ENCODE assay signal across 8 mouse cellular contexts in the genomic region with DNA sequence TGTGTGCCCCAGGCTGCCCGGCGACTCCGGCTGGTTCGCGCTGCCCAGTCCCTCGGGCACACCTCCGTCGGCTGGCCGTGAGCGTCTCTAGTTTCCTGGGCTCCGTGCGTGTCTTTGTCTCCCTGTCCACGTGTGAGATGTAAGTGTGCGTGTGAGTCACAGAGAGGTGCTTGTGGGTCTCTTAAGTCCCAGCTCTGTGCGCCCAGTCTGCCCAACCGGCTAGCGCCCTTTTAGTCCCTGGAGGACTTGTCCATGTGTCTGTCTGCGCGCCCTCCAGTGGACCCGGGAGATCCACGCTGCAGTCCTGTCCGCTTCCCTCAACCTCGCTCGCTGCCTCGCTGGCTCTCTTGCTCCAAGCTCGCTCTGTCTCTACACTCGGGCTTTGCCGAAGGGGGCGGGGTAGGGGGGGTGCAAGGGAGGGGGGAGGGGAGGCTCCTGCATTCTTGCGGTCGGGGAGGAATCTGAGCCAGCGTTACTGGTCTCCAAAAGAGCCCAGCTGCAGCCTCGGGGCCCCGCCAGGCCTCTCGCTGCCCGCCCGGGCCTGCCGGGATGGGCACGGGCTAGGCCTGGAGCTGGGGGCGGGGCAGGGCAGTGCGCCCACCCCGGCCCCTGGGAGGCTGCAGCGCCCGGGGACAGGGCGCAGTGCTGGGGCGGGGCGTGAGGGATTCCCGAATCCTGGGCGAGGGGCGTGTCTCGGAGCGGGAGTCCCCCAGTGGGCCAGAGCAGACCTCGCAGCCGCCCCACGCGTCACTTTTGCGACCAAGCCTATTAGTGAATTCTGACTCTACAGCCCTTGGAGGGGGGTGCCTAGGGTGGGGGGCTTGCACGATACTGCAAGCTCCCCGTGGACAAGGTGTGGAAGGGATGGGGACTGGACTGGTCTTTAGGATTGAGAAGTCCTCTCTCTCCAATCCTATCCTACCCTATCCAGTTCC. TPM values are rescaled to one million over a fixed set of nuclear protein-coding genes. Genes with fewer than 3 reads are reported as not detected.
DNase-seq lines count a peak whose midpoint lies in the region; ATAC-seq and TF ChIP-seq lines count a peak whose summit lies in the region.

No protein-coding gene starts in this region.

- ATAC-seq in forebrain, embryonic 15.5 days (replicated peaks): peak; percentile 82
- peak; percentile 71 for ATAC-seq in hindbrain, embryonic 12.5 days (ENCODE audit: low FRiP score)
- ATAC-seq in limb, embryonic 12.5 days (ENCODE audit: insufficient number of reproducible peaks, insufficient read depth, low FRiP score, low TSS enrichment, low read depth): peak; percentile 71
- peak; percentile 83 for ATAC-seq in midbrain, embryonic 12.5 days (ENCODE audit: low FRiP score, low read depth)
- peak; percentile 67 for ATAC-seq in stomach, postnatal 0 days (ENCODE audit: low FRiP score, low TSS enrichment)

- H3K9ac ChIP-seq in forebrain, embryonic 15.5 days (replicated peaks): peak overlapping the region; percentile 41
- peak overlapping the region; percentile 64 for H3K9ac ChIP-seq in hindbrain, embryonic 12.5 days
- peak overlapping the region; percentile 66 for H3K9ac ChIP-seq in limb, embryonic 12.5 days (replicated peaks)
- peak overlapping the region; percentile 61 for H3K9ac ChIP-seq in midbrain, embryonic 12.5 days (replicated peaks)
- H3K9ac ChIP-seq in stomach, postnatal 0 days (ENCODE audit: low read length): peak overlapping the region; percentile 62

- peaks cover 17% of the 10 kb centered on the region; the same call in 1 of the 2 replicates for H3K36me3 ChIP-seq in forebrain, embryonic 15.5 days
- H3K36me3 ChIP-seq in hindbrain, embryonic 12.5 days: 0 out of 2 replicates have a peak, but pooled peaks cover 4% of the 10 kb centered on the region
- H3K36me3 ChIP-seq in limb, embryonic 12.5 days: peaks cover 37% of the 10 kb centered on the region
- H3K36me3 ChIP-seq in midbrain, embryonic 12.5 days: peaks cover under 1% of the 10 kb centered on the region; the same call in 1 of the 2 replicates
- peaks cover 3% of the 10 kb centered on the region for H3K36me3 ChIP-seq in stomach, postnatal 0 days (ENCODE audit: control insufficient read depth, insufficient read depth, low read length)

- TF ChIP-seq CTCF in stomach, postnatal 0 days (IDR thresholded peaks at IDR 0.05; ENCODE audit: low read depth): peak; percentile 75

- TF ChIP-seq EP300 in stomach, postnatal 0 days (optimal IDR thresholded peaks at IDR 0.05): no peak

- H3K4me3 ChIP-seq in forebrain, embryonic 15.5 days: peak overlapping the region; percentile 45
- H3K4me3 ChIP-seq in hindbrain, embryonic 12.5 days: peak overlapping the region; percentile 38
- H3K4me3 ChIP-seq in limb, embryonic 12.5 days (replicated peaks): peak overlapping the region; percentile 49
- peak overlapping the region; percentile 43 for H3K4me3 ChIP-seq in midbrain, embryonic 12.5 days
- peak overlapping the region; percentile 40 for H3K4me3 ChIP-seq in stomach, postnatal 0 days (ENCODE audit: low read depth, low read length)

- H3K27ac ChIP-seq in forebrain, embryonic 15.5 days (replicated peaks): peak overlapping the region; percentile 89
- peak overlapping the region; percentile 95 for H3K27ac ChIP-seq in hindbrain, embryonic 12.5 days
- H3K27ac ChIP-seq in limb, embryonic 12.5 days: peak overlapping the region; percentile 98
- H3K27ac ChIP-seq in midbrain, embryonic 12.5 days (replicated peaks): peak overlapping the region; percentile 91
- peak overlapping the region; percentile 95 for H3K27ac ChIP-seq in stomach, postnatal 0 days (replicated peaks)

- WGBS in forebrain, embryonic 15.5 days: under 1% methylated on average over 59 of the region's 59 CpGs
- WGBS in hindbrain, embryonic 12.5 days: under 1% methylated on average over 58 of the region's 59 CpGs
- WGBS in limb, embryonic 12.5 days: under 1% methylated on average over 56 of the region's 59 CpGs
- under 1% methylated on average over 59 of the region's 59 CpGs for WGBS in midbrain, embryonic 12.5 days
- WGBS in stomach, postnatal 0 days: 2% methylated on average over 55 of the region's 59 CpGs

- no peaks in the 10 kb centered on the region for H3K9me3 ChIP-seq in forebrain, embryonic 15.5 days
- H3K9me3 ChIP-seq in hindbrain, embryonic 12.5 days (replicated peaks): no peaks in the 10 kb centered on the region
- no peaks in the 10 kb centered on the region for H3K9me3 ChIP-seq in limb, embryonic 12.5 days
- H3K9me3 ChIP-seq in midbrain, embryonic 12.5 days: no peaks in the 10 kb centered on the region
- H3K9me3 ChIP-seq in stomach, postnatal 0 days (ENCODE audit: control insufficient read depth, low read length): no peaks in the 10 kb centered on the region

- H3K4me2 ChIP-seq in forebrain, embryonic 15.5 days (replicated peaks): peak overlapping the region; percentile 86
- H3K4me2 ChIP-seq in hindbrain, embryonic 12.5 days (replicated peaks): peak overlapping the region; percentile 76
- H3K4me2 ChIP-seq in limb, embryonic 12.5 days: peak overlapping the region; percentile 89
- peak overlapping the region; percentile 81 for H3K4me2 ChIP-seq in midbrain, embryonic 12.5 days (replicated peaks)
- H3K4me2 ChIP-seq in stomach, postnatal 0 days (replicated peaks; ENCODE audit: low read depth): peak overlapping the region; percentile 69

- DNase-seq in heart, adult 11 months: peak; percentile 98
- no peak for DNase-seq in heart, adult 8-10 months (ENCODE audit: low spot score)
- peak; percentile 88 for DNase-seq in brain, adult 2 months (ENCODE audit: low read depth, low spot score)
- peak; percentile 88 for DNase-seq in stomach, postnatal 0 days (ENCODE audit: low spot score)

- no peaks in the 10 kb centered on the region for H3K27me3 ChIP-seq in forebrain, embryonic 15.5 days
- peaks cover 5% of the 10 kb centered on the region; the same call in 1 of the 2 replicates for H3K27me3 ChIP-seq in hindbrain, embryonic 12.5 days
- H3K27me3 ChIP-seq in limb, embryonic 12.5 days: no peaks in the 10 kb centered on the region
- peaks cover 17% of the 10 kb centered on the region for H3K27me3 ChIP-seq in midbrain, embryonic 12.5 days
- H3K27me3 ChIP-seq in stomach, postnatal 0 days (ENCODE audit: control insufficient read depth, insufficient read depth, low read length): no peaks in the 10 kb centered on the region

- H3K4me1 ChIP-seq in forebrain, embryonic 15.5 days: peaks cover 80% of the 10 kb centered on the region
- peaks cover 76% of the 10 kb centered on the region for H3K4me1 ChIP-seq in hindbrain, embryonic 12.5 days
- peaks cover 83% of the 10 kb centered on the region for H3K4me1 ChIP-seq in limb, embryonic 12.5 days (replicated peaks)
- peaks cover 76% of the 10 kb centered on the region for H3K4me1 ChIP-seq in midbrain, embryonic 12.5 days
- peaks cover 41% of the 10 kb centered on the region for H3K4me1 ChIP-seq in stomach, postnatal 0 days (replicated peaks; ENCODE audit: control insufficient read depth, insufficient read depth)

RNA-seq across cellular contexts. Expression of a gene that starts 16.1 kb away (rescaled TPM):
- 10 to 100 TPM; 51.6 to 56.9 (median 53.9) TPM for total RNA-seq in heart, adult 8-10 months (2022)
- polyA plus RNA-seq in forebrain, embryonic 15.5 days (2015; fragmentation: Nextera tagmentation; extraction: Ambion mirVana): 13.6 and 14.4 TPM in 2 replicates
- polyA plus RNA-seq in hindbrain, embryonic 12.5 days (2016; fragmentation: Nextera tagmentation; extraction: Ambion mirVana): 12.3 and 15.5 TPM in 2 replicates
- 14.3 and 17.3 TPM in 2 replicates for polyA plus RNA-seq in limb, embryonic 12.5 days (2016; fragmentation: Nextera tagmentation; extraction: Ambion mirVana)
- polyA plus RNA-seq in midbrain, embryonic 12.5 days (2016; fragmentation: Nextera tagmentation; extraction: Ambion mirVana): 10.2 and 10.4 TPM in 2 replicates
- 5.2 and 6.1 TPM in 2 replicates for polyA plus RNA-seq in stomach, postnatal 0 days (2015; fragmentation: Nextera tagmentation; extraction: Ambion mirVana)

RNA-seq across cellular contexts. Expression of a gene that starts 43.9 kb away (rescaled TPM):
- total RNA-seq in heart, adult 8-10 months (2022): under 1 TPM in 2 of 4 experiments, not detected in 2; 0.26 to 0.28 TPM
- not detected in 2 replicates for polyA plus RNA-seq in forebrain, embryonic 15.5 days (2015; fragmentation: Nextera tagmentation; extraction: Ambion mirVana)
- polyA plus RNA-seq in hindbrain, embryonic 12.5 days (2016; fragmentation: Nextera tagmentation; extraction: Ambion mirVana): not detected in 2 replicates
- 0.31 and 0.65 TPM in 2 replicates for polyA plus RNA-seq in limb, embryonic 12.5 days (2016; fragmentation: Nextera tagmentation; extraction: Ambion mirVana)
- polyA plus RNA-seq in midbrain, embryonic 12.5 days (2016; fragmentation: Nextera tagmentation; extraction: Ambion mirVana): not detected in 2 replicates
- 5.4 and 7.0 TPM in 2 replicates for polyA plus RNA-seq in stomach, postnatal 0 days (2015; fragmentation: Nextera tagmentation; extraction: Ambion mirVana)

RNA-seq across cellular contexts. Expression of a gene that starts 57.8 kb away (rescaled TPM):
- total RNA-seq in heart, adult 8-10 months (2022): not detected
- not detected in 2 replicates for polyA plus RNA-seq in forebrain, embryonic 15.5 days (2015; fragmentation: Nextera tagmentation; extraction: Ambion mirVana)
- not detected in 2 replicates for polyA plus RNA-seq in hindbrain, embryonic 12.5 days (2016; fragmentation: Nextera tagmentation; extraction: Ambion mirVana)
- 0.18 TPM in 1 of 2 replicates, not detected in the other for polyA plus RNA-seq in limb, embryonic 12.5 days (2016; fragmentation: Nextera tagmentation; extraction: Ambion mirVana)
- not detected in 2 replicates for polyA plus RNA-seq in midbrain, embryonic 12.5 days (2016; fragmentation: Nextera tagmentation; extraction: Ambion mirVana)
- polyA plus RNA-seq in stomach, postnatal 0 days (2015; fragmentation: Nextera tagmentation; extraction: Ambion mirVana): 0.05 TPM in 1 of 2 replicates, not detected in the other
